Comparison of ENCODE assay signal across 24 mouse cellular contexts in the genomic region with DNA sequence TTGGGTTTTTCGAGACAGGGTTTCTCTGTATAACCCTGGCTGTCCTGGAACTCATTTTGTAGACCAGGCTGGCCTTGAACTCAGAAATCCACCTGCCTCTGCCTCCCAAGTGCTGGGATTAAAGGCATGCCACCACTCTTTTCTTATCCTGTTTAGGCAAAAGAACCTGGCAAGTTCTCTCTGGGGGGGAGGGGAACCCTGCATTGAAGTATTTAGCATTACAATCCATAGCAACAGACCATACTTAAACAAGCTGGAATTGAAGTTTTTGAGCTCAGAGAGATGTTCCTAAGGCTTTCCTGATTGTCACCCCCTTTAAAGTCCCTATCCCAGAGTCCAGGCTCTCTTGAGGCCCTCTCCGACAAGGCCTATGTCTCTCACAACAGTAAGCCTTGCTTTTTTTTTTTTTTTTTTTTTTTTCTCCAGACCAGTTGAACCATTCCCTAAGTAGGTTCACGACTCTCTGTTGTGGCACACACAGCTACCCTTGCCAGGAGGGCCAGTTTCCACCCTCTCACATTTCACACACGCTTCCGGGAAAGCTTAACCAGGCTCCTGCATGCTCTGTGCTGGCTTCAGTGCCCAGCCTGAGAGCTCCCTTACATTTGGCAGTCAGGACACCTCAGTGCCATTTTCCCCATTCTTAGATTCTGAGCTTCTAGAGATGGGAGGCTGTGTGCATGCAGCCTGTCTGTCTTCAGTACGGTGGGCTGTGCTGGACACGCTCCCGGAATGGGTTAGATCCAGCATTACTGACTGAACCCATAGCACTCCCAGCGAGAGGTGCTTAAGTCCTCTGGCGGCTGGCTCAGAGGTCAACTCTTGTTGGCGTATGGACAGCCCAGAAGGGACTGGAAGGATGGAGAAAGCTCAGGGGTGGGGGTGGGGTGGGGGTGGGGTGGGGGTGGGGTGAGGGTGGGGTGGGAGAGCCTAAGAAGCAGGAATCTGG. TPM values are rescaled to one million over a fixed set of nuclear protein-coding genes. Genes with fewer than 3 reads are reported as not detected.
DNase-seq lines count a peak whose midpoint lies in the region; ATAC-seq and TF ChIP-seq lines count a peak whose summit lies in the region.
"Had no signal": no experiment of that assay in that cellular context is flagged by ENCODE, and none has a peak within 500 bp of the region (broad histone marks: within the 10 kb centered on the region; RNA-seq: fewer than 3 reads in every experiment).

No protein-coding gene starts in this region.

- H3K27me3 ChIP-seq in heart, embryonic 12.5 days (replicated peaks) = no peaks in the 10 kb centered on the region
- H3K27me3 ChIP-seq in midbrain, embryonic 10.5 days (ENCODE audit: low read depth, poor library complexity, severe bottlenecking) = no peaks in the 10 kb centered on the region
- H3K27me3 ChIP-seq in midbrain, embryonic 15.5 days (replicated peaks) = no peaks in the 10 kb centered on the region
- no peaks in the 10 kb centered on the region for H3K27me3 ChIP-seq in intestine, postnatal 0 days (replicated peaks; ENCODE audit: control insufficient read depth, insufficient read depth, low read length)
- H3K27me3 ChIP-seq: heart, embryonic 13.5 days; midbrain, embryonic 12.5 days had no signal

- H3K36me3 ChIP-seq in heart, embryonic 12.5 days = no peaks in the 10 kb centered on the region
- no peaks in the 10 kb centered on the region for H3K36me3 ChIP-seq in midbrain, embryonic 10.5 days
- no peaks in the 10 kb centered on the region for H3K36me3 ChIP-seq in midbrain, embryonic 15.5 days (replicated peaks)
- H3K36me3 ChIP-seq in intestine, postnatal 0 days (ENCODE audit: control insufficient read depth, insufficient read depth) = no peaks in the 10 kb centered on the region
- H3K36me3 ChIP-seq: heart, embryonic 13.5 days; midbrain, embryonic 12.5 days had no signal

- no peak overlapping the region for H3K4me3 ChIP-seq in heart, embryonic 12.5 days
- H3K4me3 ChIP-seq in midbrain, embryonic 10.5 days = no peak overlapping the region
- H3K4me3 ChIP-seq in midbrain, embryonic 15.5 days = no peak overlapping the region
- H3K4me3 ChIP-seq in brown adipose tissue, adult 24 weeks (ENCODE audit: insufficient read depth, low read depth, low read length) = no peak overlapping the region
- H3K4me3 ChIP-seq in intestine, postnatal 0 days (ENCODE audit: low read depth, low read length) = no peak overlapping the region
- H3K4me3 ChIP-seq: erythroblast, embryonic 14.5 days; heart, embryonic 13.5 days; midbrain, embryonic 12.5 days; myocyte had no signal

- TF ChIP-seq CTCF in intestine, postnatal 0 days (IDR thresholded peaks at IDR 0.05; ENCODE audit: low read depth) = no peak

- DNase-seq in heart, postnatal 36 days = no peak
- DNase-seq in midbrain, embryonic 10.5 days (ENCODE audit: low spot score) = no peak
- peak; percentile 63 for DNase-seq in skeletal muscle tissue, adult 2 months (ENCODE audit: low read depth, low spot score)
- DNase-seq in frontal cortex, postnatal 10 days (ENCODE audit: low spot score in 2 of 2) = no peak
- DNase-seq: liver; liver, postnatal 0 days; lung, postnatal 36 days; retina, postnatal 1 day; right cerebral cortex, postnatal 4 days; thymus, adult 18-20 months had no signal

- no peaks in the 10 kb centered on the region for H3K9me3 ChIP-seq in heart, embryonic 12.5 days (replicated peaks)
- H3K9me3 ChIP-seq in midbrain, embryonic 10.5 days (replicated peaks) = no peaks in the 10 kb centered on the region
- H3K9me3 ChIP-seq in midbrain, embryonic 15.5 days = no peaks in the 10 kb centered on the region
- no peaks in the 10 kb centered on the region for H3K9me3 ChIP-seq in intestine, postnatal 0 days (ENCODE audit: control insufficient read depth)
- H3K9me3 ChIP-seq: heart, embryonic 13.5 days; midbrain, embryonic 12.5 days had no signal

- no peak overlapping the region for H3K27ac ChIP-seq in heart, embryonic 12.5 days (ENCODE audit: poor library complexity, severe bottlenecking)
- 0 out of 2 replicates have a peak overlapping the region, but pooled peaks have one; percentile 13 for H3K27ac ChIP-seq in midbrain, embryonic 10.5 days (replicated peaks)
- H3K27ac ChIP-seq in midbrain, embryonic 15.5 days = no peak overlapping the region
- H3K27ac ChIP-seq in brown adipose tissue, adult 24 weeks (replicated peaks; ENCODE audit: low read depth, low read length) = peak overlapping the region; percentile 44
- H3K27ac ChIP-seq in intestine, postnatal 0 days (ENCODE audit: low read depth, low read length) = no peak overlapping the region
- H3K27ac ChIP-seq: heart, embryonic 13.5 days; hindbrain, postnatal 0 days; kidney, postnatal 0 days; midbrain, embryonic 12.5 days had no signal

- 61% methylated on average over 11 of the region's 11 CpGs for WGBS in heart, embryonic 12.5 days
- 57% methylated on average over 11 of the region's 11 CpGs for WGBS in midbrain, embryonic 10.5 days
- 62% methylated on average over 11 of the region's 11 CpGs for WGBS in midbrain, embryonic 15.5 days
- 62% methylated on average over 11 of the region's 11 CpGs for WGBS in intestine, postnatal 0 days

- H3K9ac ChIP-seq in heart, embryonic 12.5 days = no peak overlapping the region
- no peak overlapping the region for H3K9ac ChIP-seq in midbrain, embryonic 15.5 days
- no peak overlapping the region for H3K9ac ChIP-seq in intestine, postnatal 0 days (ENCODE audit: low read depth, low read length)
- H3K9ac ChIP-seq: heart, embryonic 13.5 days; liver, postnatal 0 days; midbrain, embryonic 12.5 days had no signal

- H3K4me2 ChIP-seq in heart, embryonic 12.5 days = no peak overlapping the region
- no peak overlapping the region for H3K4me2 ChIP-seq in midbrain, embryonic 15.5 days
- no peak overlapping the region for H3K4me2 ChIP-seq in intestine, postnatal 0 days (replicated peaks; ENCODE audit: low read depth)
- H3K4me2 ChIP-seq: heart, embryonic 13.5 days; midbrain, embryonic 12.5 days had no signal

- intact Hi-C loops in heart, postnatal 36 days (cut with DNase I) = no loop called here

- 0 out of 2 replicates have a peak, but pooled peaks have one; percentile 39 for ATAC-seq in heart, embryonic 12.5 days (ENCODE audit: insufficient number of reproducible peaks, low FRiP score)
- ATAC-seq in midbrain, embryonic 15.5 days (replicated peaks) = no peak
- no peak for ATAC-seq in intestine, postnatal 0 days
- ATAC-seq: activated CD4-positive, CD25-positive, alpha-beta regulatory T cell, adult 4 months; forebrain, embryonic 16.5 days; hindbrain, postnatal 0 days; liver, postnatal 0 days had no signal

- peaks cover 14% of the 10 kb centered on the region for H3K4me1 ChIP-seq in heart, embryonic 12.5 days (replicated peaks)
- peaks cover 12% of the 10 kb centered on the region for H3K4me1 ChIP-seq in midbrain, embryonic 10.5 days
- H3K4me1 ChIP-seq in midbrain, embryonic 15.5 days = no peaks in the 10 kb centered on the region
- peaks cover 3% of the 10 kb centered on the region for H3K4me1 ChIP-seq in brown adipose tissue, adult 24 weeks (ENCODE audit: control insufficient read depth, insufficient read depth, insufficient read length, low read length)
- H3K4me1 ChIP-seq in intestine, postnatal 0 days (replicated peaks; ENCODE audit: control insufficient read depth, insufficient read depth, low read length) = no peaks in the 10 kb centered on the region

RNA-seq across cellular contexts. Expression of a gene that starts 8.2 kb away (rescaled TPM):
- 13.9 and 14.4 TPM in 2 replicates for polyA plus RNA-seq in heart, embryonic 12.5 days (2016; fragmentation: Nextera tagmentation; extraction: Ambion mirVana)
- total RNA-seq in heart, postnatal 36 days (2021) = under 1 TPM; 0.22 to 0.28 TPM
- polyA plus RNA-seq in midbrain, embryonic 10.5 days (2016; fragmentation: Nextera tagmentation; extraction: Ambion mirVana) = 22.4 and 24.5 TPM in 2 replicates
- 2.2 and 2.6 TPM in 2 replicates for polyA plus RNA-seq in midbrain, embryonic 15.5 days (2015; fragmentation: Nextera tagmentation; extraction: Ambion mirVana)
- not detected in 2 replicates for polyA plus RNA-seq in brown adipose tissue, adult 24 weeks (2012; ENCODE audit: insufficient read depth, insufficient read length, missing spikeins)
- 5.7 and 7.3 TPM in 2 replicates for polyA plus RNA-seq in intestine, postnatal 0 days (2015; fragmentation: Nextera tagmentation; extraction: Ambion mirVana)

RNA-seq across cellular contexts. Expression of a gene that starts 13.9 kb away (rescaled TPM):
- polyA plus RNA-seq in heart, embryonic 12.5 days (2016; fragmentation: Nextera tagmentation; extraction: Ambion mirVana) = 1.8 and 2.2 TPM in 2 replicates
- 10 to 100 TPM; 13.1 to 17.9 TPM for total RNA-seq in heart, postnatal 36 days (2021)
- polyA plus RNA-seq in midbrain, embryonic 10.5 days (2016; fragmentation: Nextera tagmentation; extraction: Ambion mirVana) = 0.21 and 0.29 TPM in 2 replicates
- 0.36 and 0.40 TPM in 2 replicates for polyA plus RNA-seq in midbrain, embryonic 15.5 days (2015; fragmentation: Nextera tagmentation; extraction: Ambion mirVana)
- 53.6 and 85.8 TPM in 2 replicates for polyA plus RNA-seq in brown adipose tissue, adult 24 weeks (2012; ENCODE audit: insufficient read depth, insufficient read length, missing spikeins)
- 0.04 and 0.08 TPM in 2 replicates for polyA plus RNA-seq in intestine, postnatal 0 days (2015; fragmentation: Nextera tagmentation; extraction: Ambion mirVana)
- total RNA-seq: hematopoietic stem cell, adult 5-6 weeks; neutrophil, adult 5-6 weeks had no signal
- polyA plus RNA-seq: erythroblast, embryonic 14.5 days had no signal

RNA-seq across cellular contexts. Expression of a gene that starts 30.5 kb away (rescaled TPM):
- polyA plus RNA-seq in heart, embryonic 12.5 days (2016; fragmentation: Nextera tagmentation; extraction: Ambion mirVana) = 97.4 and 101 TPM in 2 replicates
- 10 to 100 TPM; 82.2 to 94.1 TPM for total RNA-seq in heart, postnatal 36 days (2021)
- 132 and 137 TPM in 2 replicates for polyA plus RNA-seq in midbrain, embryonic 10.5 days (2016; fragmentation: Nextera tagmentation; extraction: Ambion mirVana)
- polyA plus RNA-seq in midbrain, embryonic 15.5 days (2015; fragmentation: Nextera tagmentation; extraction: Ambion mirVana) = 116 TPM in 2 replicates
- polyA plus RNA-seq in brown adipose tissue, adult 24 weeks (2012; ENCODE audit: insufficient read depth, insufficient read length, missing spikeins) = 183 and 237 TPM in 2 replicates
- 114 and 120 TPM in 2 replicates for polyA plus RNA-seq in intestine, postnatal 0 days (2015; fragmentation: Nextera tagmentation; extraction: Ambion mirVana)

RNA-seq across cellular contexts. Expression of a gene that starts 30.6 kb away (rescaled TPM):
- 239 and 249 TPM in 2 replicates for polyA plus RNA-seq in heart, embryonic 12.5 days (2016; fragmentation: Nextera tagmentation; extraction: Ambion mirVana)
- total RNA-seq in heart, postnatal 36 days (2021) = 10 to 100 TPM; 47.1 to 48.1 TPM
- 175 and 199 TPM in 2 replicates for polyA plus RNA-seq in midbrain, embryonic 10.5 days (2016; fragmentation: Nextera tagmentation; extraction: Ambion mirVana)
- 156 and 161 TPM in 2 replicates for polyA plus RNA-seq in midbrain, embryonic 15.5 days (2015; fragmentation: Nextera tagmentation; extraction: Ambion mirVana)
- 70.9 and 105 TPM in 2 replicates for polyA plus RNA-seq in brown adipose tissue, adult 24 weeks (2012; ENCODE audit: insufficient read depth, insufficient read length, missing spikeins)
- polyA plus RNA-seq in intestine, postnatal 0 days (2015; fragmentation: Nextera tagmentation; extraction: Ambion mirVana) = 215 and 217 TPM in 2 replicates

RNA-seq across cellular contexts. Expression of a gene that starts 52.5 kb away (rescaled TPM):
- polyA plus RNA-seq in heart, embryonic 12.5 days (2016; fragmentation: Nextera tagmentation; extraction: Ambion mirVana) = 13.9 and 15.9 TPM in 2 replicates
- total RNA-seq in heart, postnatal 36 days (2021) = 10 to 100 TPM in 1 of 2 experiments, 1 to 10 TPM in 1; 8.3 to 13.3 TPM
- 15.1 and 17.2 TPM in 2 replicates for polyA plus RNA-seq in midbrain, embryonic 10.5 days (2016; fragmentation: Nextera tagmentation; extraction: Ambion mirVana)
- 19.9 and 20.8 TPM in 2 replicates for polyA plus RNA-seq in midbrain, embryonic 15.5 days (2015; fragmentation: Nextera tagmentation; extraction: Ambion mirVana)
- polyA plus RNA-seq in brown adipose tissue, adult 24 weeks (2012; ENCODE audit: insufficient read depth, insufficient read length, missing spikeins) = 8.8 TPM in 2 replicates
- polyA plus RNA-seq in intestine, postnatal 0 days (2015; fragmentation: Nextera tagmentation; extraction: Ambion mirVana) = 46.8 and 53.2 TPM in 2 replicates

Comparison
In these comparisons a context has a peak if more than half of its experiments do, and no peak if none do; other contexts are left out.
1. H3K27ac ChIP-seq: peak in midbrain, embryonic 10.5 days (single experiment) and brown adipose tissue, adult 24 weeks (single experiment); none in heart, embryonic 12.5 days (single experiment), midbrain, embryonic 15.5 days (single experiment) and intestine, postnatal 0 days (single experiment).
2. RNA of a gene that starts 13.9 kb away (polyA plus RNA-seq): 53.6 to 85.8 TPM in brown adipose tissue, adult 24 weeks; 1.8 to 2.2 TPM in heart, embryonic 12.5 days, 0.36 to 0.40 TPM in midbrain, embryonic 15.5 days, 0.21 to 0.29 TPM in midbrain, embryonic 10.5 days and 0.04 to 0.08 TPM in intestine, postnatal 0 days; every median in the first group is over 10 times any median in the second.